Mouse (Mus musculus) lung, postnatal 0 days (tissue): Measurements from ENCODE around the gene Opn1sw.
"Not testable (repeated sequence)": the region's sequence is repeated elsewhere in the genome, so short reads cannot be mapped to it uniquely, and the experiment has no call there.

Source experiments
- CTCF ChIP-seq: IDR thresholded peaks from 2 replicates; pipeline ENCODE4 v1.5.1; 2016; ENCODE audit warnings: antibody characterized with exemption, mild to moderate bottlenecking
- EP300 ChIP-seq: IDR thresholded peaks from 2 replicates; pipeline ENCODE4 v1.6.1; 2016; ENCODE audit warnings: antibody characterized with exemption, mild to moderate bottlenecking, control low read depth

DNA sequence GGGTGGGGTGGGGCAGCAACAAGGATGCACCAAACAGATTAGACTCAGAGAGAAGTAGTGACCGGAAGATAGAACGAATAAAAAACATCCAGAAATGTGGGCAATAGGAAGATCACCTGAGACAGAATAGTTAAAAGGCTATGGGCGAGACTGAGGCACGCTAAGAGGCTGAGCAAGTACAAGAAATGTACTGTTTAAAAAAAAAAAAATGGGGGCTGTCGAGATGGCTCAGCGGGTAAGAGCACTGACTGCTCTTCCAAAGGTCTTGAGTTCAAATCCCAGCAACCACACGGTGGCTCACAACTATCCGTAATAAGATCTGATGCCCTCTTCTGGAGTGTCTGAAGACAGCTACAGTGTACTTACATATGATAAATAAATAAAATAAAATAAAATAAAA lies 3.0 kb upstream of the Opn1sw start:
- not testable (repeated sequence) for TF ChIP-seq EP300, CTCF
